Mouse (Mus musculus) brain, embryonic 14.5 days (tissue): ENCODE measurements around the gene Arhgap45. TPM values are rescaled to one million over a fixed set of nuclear protein-coding genes. Genes with fewer than 3 reads are reported as not detected.

ENCODE experiments used
- DNase-seq: peaks from one replicate; pipeline ENCODE4 v3.0.0-alpha.2; 2011; ENCODE audit warnings: low read depth
- CTCF ChIP-seq: fragments of 200-500 bp; IDR thresholded peaks from 2 replicates; pipeline ENCODE4 v1.5.1; 2012; ENCODE audit warnings: inconsistent platforms, mild to moderate bottlenecking, moderate library complexity, borderline replicate concordance; ENCODE audit not compliant: insufficient read depth, insufficient read length; ENCODE audit errors: extremely low read depth
- POLR2A ChIP-seq: fragments of 200-500 bp; IDR thresholded peaks from 2 replicates; pipeline ENCODE4 v1.6.1; 2012; ENCODE audit warnings: mild to moderate bottlenecking, inconsistent platforms, borderline replicate concordance; ENCODE audit not compliant: poor library complexity, insufficient read depth, insufficient read length, severe bottlenecking; ENCODE audit errors: extremely low read depth
- polyA plus RNA-seq: library from polyadenylated mRNA; depleted of rRNA; stranded (reverse); fragments of >200 nt; gene quantifications from 2 replicates; pipeline ENCODE4 v1.2.3, GENCODE M21; 2012

Arhgap45 gene
- polyA plus RNA-seq, 1 experiment = 3.4 TPM

- TF ChIP-seq CTCF (no peak), POLR2A (no peak)
- no peak for DNase-seq
Observed at GRCm38 (mm10) chr10:80003374-80004232, 12.8 kb upstream of the Arhgap45 start.

GRCm38 (mm10) chr10:80004233-80004705 lies 12.2 kb upstream of the Arhgap45 start:
- no peak for DNase-seq
- TF ChIP-seq POLR2A (no peak), CTCF (no peak)

- no peak for DNase-seq
- no peak for TF ChIP-seq POLR2A
- no peak for TF ChIP-seq CTCF
Observed at GRCm38 (mm10) chr10:80011740-80012139, 4.7 kb upstream of the Arhgap45 start.

- no peak for TF ChIP-seq POLR2A
- no peak for TF ChIP-seq CTCF
- no peak for DNase-seq
Observed at GRCm38 (mm10) chr10:80013609-80014008, 2.8 kb upstream of the Arhgap45 start.

GRCm38 (mm10) chr10:80014484-80015290 lies 1.8 kb upstream of the Arhgap45 start:
- TF ChIP-seq CTCF = no peak
- no peak for TF ChIP-seq POLR2A
- no peak for DNase-seq

- no peak for DNase-seq
- TF ChIP-seq POLR2A (no peak), CTCF (no peak)
Observed at GRCm38 (mm10) chr10:80015583-80015982, 870 bp upstream of the Arhgap45 start.

GRCm38 (mm10) chr10:80016931-80017330 lies 478 bp downstream of the Arhgap45 start:
- no peak for DNase-seq
- TF ChIP-seq POLR2A (no peak), CTCF (no peak)

GRCm38 (mm10) chr10:80017361-80017760 lies 908 bp downstream of the Arhgap45 start:
- no peak for DNase-seq
- no peak for TF ChIP-seq CTCF
- TF ChIP-seq POLR2A = no peak

GRCm38 (mm10) chr10:80017771-80018170 lies 1.3 kb downstream of the Arhgap45 start:
- no peak for TF ChIP-seq CTCF
- no peak for TF ChIP-seq POLR2A
- DNase-seq = no peak

GRCm38 (mm10) chr10:80018739-80019297 lies 2.4 kb downstream of the Arhgap45 start:
- no peak for DNase-seq
- TF ChIP-seq POLR2A (no peak), CTCF (no peak)
